Mouse (Mus musculus) neural tube, embryonic 13.5 days (tissue): ENCODE measurements around the gene Iqgap1. TPM values are rescaled to one million over a fixed set of nuclear protein-coding genes. Genes with fewer than 3 reads are reported as not detected.

Source experiments
- ATAC-seq: fragments of 200-750 bp; cut with Nextera tagmentation; 2 replicates; pipeline ENCODE4 v1.8.0; 2017; ENCODE audit warnings: low read depth, mild to moderate bottlenecking, moderate TSS enrichment, moderate library complexity
- H3K27ac ChIP-seq: fragments of 300-500 bp; sonication (generic); replicated peaks from 2 replicates; pipeline ENCODE4 v1.5.1; 2015; ENCODE audit warnings: moderate library complexity, mild to moderate bottlenecking, inconsistent platforms
- H3K27me3 ChIP-seq: fragments of 300-500 bp; sonication (generic); 2 replicates; pipeline ENCODE4 v1.6.1; 2015; ENCODE audit warnings: mild to moderate bottlenecking, inconsistent platforms
- H3K36me3 ChIP-seq: fragments of 300-500 bp; sonication (generic); 2 replicates; pipeline ENCODE4 v1.6.1; 2015; ENCODE audit warnings: mild to moderate bottlenecking, inconsistent platforms
- H3K4me1 ChIP-seq: fragments of 300-500 bp; sonication (generic); replicated peaks from 2 replicates; pipeline ENCODE4 v1.6.1; 2015; ENCODE audit warnings: inconsistent platforms
- H3K4me2 ChIP-seq: fragments of 300-500 bp; sonication (generic); 2 replicates; pipeline ENCODE4 v1.6.1; 2015; ENCODE audit warnings: inconsistent platforms, mild to moderate bottlenecking, moderate library complexity
- H3K4me3 ChIP-seq: fragments of 300-500 bp; sonication (generic); 2 replicates; pipeline ENCODE4 v1.5.1; 2015; ENCODE audit warnings: mild to moderate bottlenecking, inconsistent platforms
- H3K9ac ChIP-seq: fragments of 300-500 bp; sonication (generic); 2 replicates; pipeline ENCODE4 v1.6.1; 2015; ENCODE audit warnings: moderate library complexity, mild to moderate bottlenecking, inconsistent platforms
- H3K9me3 ChIP-seq: fragments of 300-500 bp; sonication (generic); 2 replicates; pipeline ENCODE4 v1.6.1; 2016; ENCODE audit warnings: inconsistent platforms
- WGBS: fragments of 180-500 bp; shearing (Covaris S2); methylation state at CpG from one replicate; pipeline ENCODE4 v1.1.7; 2015; 5-methylcytosine and 5-hydroxymethylcytosine counted together
- polyA plus RNA-seq: library from polyadenylated mRNA; unstranded; fragments of >200 nt; fragmentation: Nextera tagmentation; extraction: Ambion mirVana; gene quantifications from 2 replicates; pipeline ENCODE4 v1.2.1, GENCODE M21; 2015

Iqgap1 gene
- polyA plus RNA-seq, 1 experiment from 2014 or later = 19.7 TPM

DNA sequence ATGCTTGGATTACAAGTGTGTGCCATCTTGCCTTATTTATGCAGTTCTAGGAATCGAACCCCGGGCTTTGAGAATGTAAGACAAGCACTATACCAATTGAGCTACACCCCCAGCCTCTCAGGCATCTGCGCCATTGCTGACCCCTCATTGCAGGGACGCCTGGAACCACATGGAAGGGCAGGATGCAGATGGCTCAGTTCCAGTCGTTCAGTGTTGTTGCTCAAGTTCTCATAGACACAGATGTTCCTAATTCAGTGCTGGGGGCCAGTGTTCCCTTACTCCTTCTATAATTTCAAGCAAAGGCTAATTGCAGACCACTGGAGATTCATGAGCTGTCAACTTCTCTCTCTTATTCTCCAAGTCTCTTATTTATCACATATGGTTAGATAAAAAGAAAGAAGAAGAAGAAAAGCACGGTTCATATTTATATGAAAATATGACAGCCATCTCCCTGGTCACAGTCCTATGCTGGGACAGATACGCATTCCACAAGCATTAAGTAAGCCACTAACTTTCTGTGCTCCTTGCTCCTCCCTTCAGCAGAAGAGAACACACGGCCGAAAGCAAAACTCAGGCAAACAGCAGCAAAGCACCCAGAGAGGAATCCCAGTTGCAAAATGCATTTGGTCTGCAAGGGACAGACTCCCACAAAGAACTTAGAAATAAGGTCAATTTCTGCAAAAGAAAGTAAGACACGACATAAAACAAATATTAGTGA lies 159.4 kb downstream of the Iqgap1 start:
- no peak for ATAC-seq
- H3K4me3 ChIP-seq = no peak overlapping the region
- 71% methylated on average over 10 of the region's 10 CpGs for WGBS
- H3K4me2 ChIP-seq = no peak overlapping the region
- 0 out of 2 replicates have a peak, but pooled peaks cover 3% of the 10 kb centered on the region for H3K36me3 ChIP-seq
- no peaks in the 10 kb centered on the region for H3K27me3 ChIP-seq
- 0 out of 2 replicates have a peak overlapping the region, but pooled peaks have one; percentile 43 for H3K27ac ChIP-seq
- H3K4me1 ChIP-seq = peaks cover 15% of the 10 kb centered on the region; the same call in 1 of the 2 replicates
- H3K9me3 ChIP-seq = no peaks in the 10 kb centered on the region
- no peak overlapping the region for H3K9ac ChIP-seq

Other genes with a start within 250 kb of the Iqgap1 start
- 17.3 and 18.6 TPM in 2 replicates for gene Crtc3, start 137.1 kb downstream of the Iqgap1 start, polyA plus RNA-seq
- 5.3 and 5.4 TPM in 2 replicates for gene Zscan2, start 34.9 kb upstream of the Iqgap1 start, polyA plus RNA-seq
- gene Wdr73, start 75.3 kb upstream of the Iqgap1 start, polyA plus RNA-seq = 36.3 and 43.3 TPM in 2 replicates
- gene Nmb, start 79.1 kb upstream of the Iqgap1 start, polyA plus RNA-seq = 5.5 and 7.5 TPM in 2 replicates
- gene Sec11a, start 121.8 kb upstream of the Iqgap1 start, polyA plus RNA-seq = 193 and 195 TPM in 2 replicates
- 9.2 and 9.4 TPM in 2 replicates for gene Zfp592, start 167.7 kb upstream of the Iqgap1 start, polyA plus RNA-seq
- gene Alpk3, start 231.6 kb upstream of the Iqgap1 start, polyA plus RNA-seq = 0.23 and 0.29 TPM in 2 replicates